ENCODE assay signal across 29 mouse cellular contexts in genomic region chr3:70003126-70003764, GRCm38 (mm10). TPM values are rescaled to one million over a fixed set of nuclear protein-coding genes. Genes with fewer than 3 reads are reported as not detected.
DNase-seq lines count a peak whose midpoint lies in the region; ATAC-seq and TF ChIP-seq lines count a peak whose summit lies in the region.
"Had no signal": no experiment of that assay in that cellular context is flagged by ENCODE, and none has a peak within 500 bp of the region (broad histone marks: within the 10 kb centered on the region; RNA-seq: fewer than 3 reads in every experiment).

No protein-coding gene starts in this region.

- no peak overlapping the region for H3K4me3 ChIP-seq in forebrain, embryonic 14.5 days (ENCODE audit: low read depth, low read length)
- no peak overlapping the region for H3K4me3 ChIP-seq in forebrain, embryonic 10.5 days
- H3K4me3 ChIP-seq in hindbrain, postnatal 0 days (ENCODE audit: low read length), result no peak overlapping the region
- no peak overlapping the region for H3K4me3 ChIP-seq in hindbrain, embryonic 13.5 days
- H3K4me3 ChIP-seq in midbrain, embryonic 14.5 days (replicated peaks; ENCODE audit: low read depth, low read length), result no peak overlapping the region
- no peak overlapping the region for H3K4me3 ChIP-seq in midbrain, embryonic 16.5 days (ENCODE audit: low read depth, low read length)
- H3K4me3 ChIP-seq: embryonic facial prominence, embryonic 12.5 days; erythroblast, embryonic 14.5 days; forebrain, embryonic 13.5 days; gastrocnemius, adult 2 months had no signal

- no peak for ATAC-seq in forebrain, embryonic 14.5 days
- ATAC-seq in hindbrain, postnatal 0 days, result no peak
- no peak for ATAC-seq in hindbrain, embryonic 13.5 days (ENCODE audit: low FRiP score)
- 0 out of 2 replicates have a peak, but pooled peaks have one; percentile 27 for ATAC-seq in midbrain, embryonic 14.5 days (ENCODE audit: low FRiP score, low TSS enrichment)
- no peak for ATAC-seq in midbrain, embryonic 16.5 days
- no peak for ATAC-seq in monocyte, adult 5-6 weeks (replicated peaks; ENCODE audit: insufficient number of reproducible peaks, low FRiP score, low TSS enrichment, poor library complexity, severe bottlenecking)
- ATAC-seq: Patski had no signal

- 69% methylated on average over 17 of the region's 17 CpGs for WGBS in forebrain, embryonic 14.5 days
- WGBS in forebrain, embryonic 10.5 days, result 86% methylated on average over 17 of the region's 17 CpGs
- WGBS in hindbrain, postnatal 0 days, result 70% methylated on average over 17 of the region's 17 CpGs
- WGBS in hindbrain, embryonic 13.5 days, result 78% methylated on average over 17 of the region's 17 CpGs
- WGBS in midbrain, embryonic 14.5 days, result 81% methylated on average over 17 of the region's 17 CpGs
- 73% methylated on average over 17 of the region's 17 CpGs for WGBS in midbrain, embryonic 16.5 days

- H3K4me1 ChIP-seq in forebrain, embryonic 14.5 days (ENCODE audit: control insufficient read depth, insufficient read depth, low read length), result 0 out of 2 replicates have a peak, but pooled peaks cover 4% of the 10 kb centered on the region
- H3K4me1 ChIP-seq in forebrain, embryonic 10.5 days, result peaks cover 22% of the 10 kb centered on the region
- no peaks in the 10 kb centered on the region for H3K4me1 ChIP-seq in hindbrain, postnatal 0 days (ENCODE audit: insufficient read depth, low read length)
- 0 out of 2 replicates have a peak, but pooled peaks cover 8% of the 10 kb centered on the region for H3K4me1 ChIP-seq in hindbrain, embryonic 13.5 days (replicated peaks)
- H3K4me1 ChIP-seq in midbrain, embryonic 14.5 days (ENCODE audit: control insufficient read depth, insufficient read depth, low read length), result 0 out of 2 replicates have a peak, but pooled peaks cover 3% of the 10 kb centered on the region
- H3K4me1 ChIP-seq in midbrain, embryonic 16.5 days (ENCODE audit: control insufficient read depth, insufficient read depth, low read length), result 0 out of 2 replicates have a peak, but pooled peaks cover 2% of the 10 kb centered on the region
- H3K4me1 ChIP-seq: embryonic facial prominence, embryonic 12.5 days had no signal

- no peak overlapping the region for H3K4me2 ChIP-seq in forebrain, embryonic 14.5 days (ENCODE audit: low read length)
- H3K4me2 ChIP-seq in hindbrain, postnatal 0 days (ENCODE audit: low read depth, low read length), result no peak overlapping the region
- no peak overlapping the region for H3K4me2 ChIP-seq in hindbrain, embryonic 13.5 days
- H3K4me2 ChIP-seq in midbrain, embryonic 14.5 days (ENCODE audit: low read length), result no peak overlapping the region
- H3K4me2 ChIP-seq in midbrain, embryonic 16.5 days (ENCODE audit: low read length), result no peak overlapping the region
- H3K4me2 ChIP-seq: embryonic facial prominence, embryonic 12.5 days; forebrain, embryonic 13.5 days had no signal

- no peaks in the 10 kb centered on the region for H3K27me3 ChIP-seq in forebrain, embryonic 14.5 days (replicated peaks; ENCODE audit: control insufficient read depth, insufficient read depth, low read length)
- H3K27me3 ChIP-seq in forebrain, embryonic 10.5 days (ENCODE audit: poor library complexity, severe bottlenecking), result no peaks in the 10 kb centered on the region
- no peaks in the 10 kb centered on the region for H3K27me3 ChIP-seq in hindbrain, postnatal 0 days (ENCODE audit: insufficient read depth, low read length)
- H3K27me3 ChIP-seq in hindbrain, embryonic 13.5 days, result no peaks in the 10 kb centered on the region
- H3K27me3 ChIP-seq in midbrain, embryonic 14.5 days (ENCODE audit: control insufficient read depth, insufficient read depth, low read length), result no peaks in the 10 kb centered on the region
- no peaks in the 10 kb centered on the region; the same call in 1 of the 2 replicates for H3K27me3 ChIP-seq in midbrain, embryonic 16.5 days (ENCODE audit: control insufficient read depth, insufficient read depth, low read depth, low read length)
- H3K27me3 ChIP-seq: embryonic facial prominence, embryonic 12.5 days; forebrain, embryonic 13.5 days had no signal

- no peaks in the 10 kb centered on the region for H3K36me3 ChIP-seq in forebrain, embryonic 14.5 days (ENCODE audit: control insufficient read depth, insufficient read depth, low read length)
- H3K36me3 ChIP-seq in forebrain, embryonic 10.5 days (replicated peaks), result no peaks in the 10 kb centered on the region
- H3K36me3 ChIP-seq in hindbrain, postnatal 0 days (ENCODE audit: insufficient read depth, low read length), result no peaks in the 10 kb centered on the region
- H3K36me3 ChIP-seq in hindbrain, embryonic 13.5 days, result no peaks in the 10 kb centered on the region
- H3K36me3 ChIP-seq in midbrain, embryonic 14.5 days (ENCODE audit: control insufficient read depth, insufficient read depth, low read length), result no peaks in the 10 kb centered on the region
- no peaks in the 10 kb centered on the region for H3K36me3 ChIP-seq in midbrain, embryonic 16.5 days (ENCODE audit: control insufficient read depth, insufficient read depth, low read length)
- H3K36me3 ChIP-seq: embryonic facial prominence, embryonic 12.5 days had no signal

- DNase-seq in forebrain, embryonic 14.5 days (ENCODE audit: low spot score), result peak; percentile 10
- no peak for DNase-seq in forebrain, embryonic 10.5 days (ENCODE audit: extremely low spot score, low spot score)
- DNase-seq in hindbrain, postnatal 0 days (ENCODE audit: low spot score), result peak; percentile 7
- DNase-seq in midbrain, embryonic 14.5 days, result no peak
- DNase-seq in brain, embryonic 14.5 days (ENCODE audit: low read depth), result peak; percentile 45
- DNase-seq: adrenal gland, adult 2 months; gastrocnemius, adult 2 months; kidney, adult 18-20 months; lung, postnatal 4 days; thymus, adult 2 months had no signal

- no peak overlapping the region for H3K9ac ChIP-seq in forebrain, embryonic 14.5 days (ENCODE audit: low read length)
- no peak overlapping the region for H3K9ac ChIP-seq in hindbrain, postnatal 0 days (replicated peaks; ENCODE audit: low read length)
- no peak overlapping the region for H3K9ac ChIP-seq in hindbrain, embryonic 13.5 days
- H3K9ac ChIP-seq in midbrain, embryonic 14.5 days (replicated peaks; ENCODE audit: low read length), result no peak overlapping the region
- no peak overlapping the region for H3K9ac ChIP-seq in midbrain, embryonic 16.5 days (ENCODE audit: low read depth, low read length)
- H3K9ac ChIP-seq: embryonic facial prominence, embryonic 12.5 days; forebrain, embryonic 13.5 days had no signal

- TF ChIP-seq CTCF in hindbrain, postnatal 0 days (IDR thresholded peaks at IDR 0.05; ENCODE audit: low read depth), result no peak
- TF ChIP-seq CTCF in brain, embryonic 14.5 days (IDR thresholded peaks at IDR 0.05; ENCODE audit: borderline replicate concordance, extremely low read depth, insufficient read depth, insufficient read length), result no peak

- no peak overlapping the region for H3K27ac ChIP-seq in forebrain, embryonic 14.5 days (ENCODE audit: low read depth, low read length)
- H3K27ac ChIP-seq in forebrain, embryonic 10.5 days, result no peak overlapping the region
- no peak overlapping the region for H3K27ac ChIP-seq in hindbrain, postnatal 0 days
- H3K27ac ChIP-seq in hindbrain, embryonic 13.5 days, result no peak overlapping the region
- no peak overlapping the region for H3K27ac ChIP-seq in midbrain, embryonic 14.5 days (replicated peaks; ENCODE audit: low read depth, low read length)
- no peak overlapping the region for H3K27ac ChIP-seq in midbrain, embryonic 16.5 days (ENCODE audit: low read length)
- H3K27ac ChIP-seq: embryonic facial prominence, embryonic 12.5 days; forebrain, embryonic 13.5 days; gastrocnemius, adult 2 months had no signal

- no peak for TF ChIP-seq POLR2A in brain, embryonic 14.5 days (IDR thresholded peaks at IDR 0.05; ENCODE audit: borderline replicate concordance, extremely low read depth, insufficient read depth, insufficient read length, poor library complexity, severe bottlenecking)

- no peaks in the 10 kb centered on the region for H3K9me3 ChIP-seq in forebrain, embryonic 14.5 days (replicated peaks; ENCODE audit: control insufficient read depth, low read length)
- no peaks in the 10 kb centered on the region for H3K9me3 ChIP-seq in forebrain, embryonic 10.5 days
- H3K9me3 ChIP-seq in hindbrain, postnatal 0 days (ENCODE audit: low read length), result no peaks in the 10 kb centered on the region
- H3K9me3 ChIP-seq in hindbrain, embryonic 13.5 days, result no peaks in the 10 kb centered on the region
- no peaks in the 10 kb centered on the region for H3K9me3 ChIP-seq in midbrain, embryonic 14.5 days (ENCODE audit: control insufficient read depth, low read length)
- no peaks in the 10 kb centered on the region for H3K9me3 ChIP-seq in midbrain, embryonic 16.5 days (replicated peaks; ENCODE audit: control insufficient read depth, low read length, poor library complexity, severe bottlenecking)
- H3K9me3 ChIP-seq: embryonic facial prominence, embryonic 12.5 days; forebrain, embryonic 13.5 days had no signal

RNA-seq across cellular contexts. Expression of gene Otol1, which starts 4.2 kb away (rescaled TPM):
- not detected in 2 replicates for polyA plus RNA-seq in forebrain, embryonic 14.5 days (2014; fragmentation: Nextera tagmentation; extraction: Ambion mirVana)
- polyA plus RNA-seq in forebrain, embryonic 10.5 days (2016; fragmentation: Nextera tagmentation; extraction: Ambion mirVana), result not detected in 2 replicates
- not detected in 2 replicates for total RNA-seq in hindbrain, postnatal 0 days (2014; rRNA removed)
- polyA plus RNA-seq in hindbrain, postnatal 0 days (2015; fragmentation: Nextera tagmentation; extraction: Ambion mirVana), result 0.09 TPM in 1 of 2 replicates, not detected in the other
- 0.10 and 0.58 TPM in 2 replicates for polyA plus RNA-seq in hindbrain, embryonic 13.5 days (2015; fragmentation: Nextera tagmentation; extraction: Ambion mirVana)
- not detected in 2 replicates for polyA plus RNA-seq in midbrain, embryonic 14.5 days (2014; fragmentation: Nextera tagmentation; extraction: Ambion mirVana)
- not detected in 2 replicates for polyA plus RNA-seq in midbrain, embryonic 16.5 days (2015; fragmentation: Nextera tagmentation; extraction: Ambion mirVana)
- 0.05 TPM in 1 of 2 replicates, not detected in the other for polyA plus RNA-seq in brain, embryonic 14.5 days (2012; rRNA removed)
- not detected in 3 replicates for total RNA-seq in monocyte, adult 5-6 weeks (2017)
- total RNA-seq: adrenal gland, adult 2 months; adrenal gland, postnatal 4 days; gastrocnemius, adult 2 months; gastrocnemius, postnatal 4 days; heart, adult 8-10 months; heart, postnatal 25 days; left cerebral cortex, postnatal 10 days; liver, adult 2 months; midbrain, postnatal 0 days had no signal
- polyA plus RNA-seq: adrenal gland, adult 2 months; erythroblast, embryonic 14.5 days; forebrain, embryonic 13.5 days; heart, embryonic 14.5 days; kidney, embryonic 16.5 days; liver, adult 2 months; liver, embryonic 16.5 days; lung, embryonic 16.5 days; midbrain, postnatal 0 days; Patski; stomach, embryonic 16.5 days; thymus, adult 2 months had no signal

Comparison
In these comparisons a context has a peak if more than half of its experiments do, and no peak if none do; other contexts are left out.
1. DNase-seq: peak in forebrain, embryonic 14.5 days (single experiment), hindbrain, postnatal 0 days (single experiment) and brain, embryonic 14.5 days (single experiment); none in forebrain, embryonic 10.5 days (single experiment) and midbrain, embryonic 14.5 days (single experiment).